Mouse (Mus musculus): Measurements from ENCODE around the gene Gon7.

Gon7 gene

GRCm38 (mm10) chr12:102757689-102758402, at the start of gene Gon7, which contains the start of the genes Gm28051 and Ubr7:
Gene Gon7, minus strand, starts transcription at chr12:102757803.
Gene Gm28051, minus strand, starts transcription at chr12:102757765.
Gene Ubr7, plus strand, starts transcription at chr12:102757967.
- peak; percentile 97 for DNase-seq (ENCODE audit: low spot score)

GRCm38 (mm10) chr12:102799528-102799927, 41.9 kb upstream of the Gon7 start:
- no peak for DNase-seq (ENCODE audit: low spot score)

- DNase-seq (ENCODE audit: low spot score), result no peak
Measured at GRCm38 (mm10) chr12:102787927-102788326, 30.3 kb upstream of the Gon7 start.

- DNase-seq (ENCODE audit: low spot score), result no peak
Measured at GRCm38 (mm10) chr12:102785593-102785985, 28.0 kb upstream of the Gon7 start.

GRCm38 (mm10) chr12:102784899-102785592, 27.4 kb upstream of the Gon7 start:
- no peak for DNase-seq (ENCODE audit: low spot score)

- no peak for DNase-seq (ENCODE audit: low spot score)
Measured at GRCm38 (mm10) chr12:102782841-102783240, 25.2 kb upstream of the Gon7 start.

GRCm38 (mm10) chr12:102779452-102779851, 21.8 kb upstream of the Gon7 start:
- no peak for DNase-seq (ENCODE audit: low spot score)

GRCm38 (mm10) chr12:102778151-102778550, 20.5 kb upstream of the Gon7 start:
- DNase-seq (ENCODE audit: low spot score), result no peak

- DNase-seq (ENCODE audit: low spot score), result no peak
Measured at GRCm38 (mm10) chr12:102776035-102776434, 18.4 kb upstream of the Gon7 start.

- DNase-seq (ENCODE audit: low spot score), result no peak
Measured at GRCm38 (mm10) chr12:102772676-102773075, 15.1 kb upstream of the Gon7 start.

GRCm38 (mm10) chr12:102771601-102772000, 14.0 kb upstream of the Gon7 start:
- DNase-seq (ENCODE audit: low spot score), result no peak

GRCm38 (mm10) chr12:102769000-102769399, 11.4 kb upstream of the Gon7 start:
- DNase-seq (ENCODE audit: low spot score), result no peak

GRCm38 (mm10) chr12:102763696-102764095, 6.1 kb upstream of the Gon7 start:
- no peak for DNase-seq (ENCODE audit: low spot score)

GRCm38 (mm10) chr12:102761668-102762067, 4.1 kb upstream of the Gon7 start:
- no peak for DNase-seq (ENCODE audit: low spot score)

- DNase-seq (ENCODE audit: low spot score), result no peak
Measured at GRCm38 (mm10) chr12:102758936-102759335, 1.3 kb upstream of the Gon7 start.

GRCm38 (mm10) chr12:102758403-102758756, 777 bp upstream of the Gon7 start, which contains the start of gene Gm20604:
Gene Gm20604, minus strand, starts transcription at chr12:102758672.
- DNase-seq (ENCODE audit: low spot score), result peak; percentile 24

- peak; percentile 32 for DNase-seq (ENCODE audit: low spot score)
Measured at GRCm38 (mm10) chr12:102757055-102757688, 431 bp downstream of the Gon7 start.

- peak; percentile 65 for DNase-seq (ENCODE audit: low spot score)
Measured at GRCm38 (mm10) chr12:102756304-102756703, 1.3 kb downstream of the Gon7 start.

- DNase-seq (ENCODE audit: low spot score), result no peak
Measured at GRCm38 (mm10) chr12:102748256-102748655, 9.3 kb downstream of the Gon7 start.

- DNase-seq (ENCODE audit: low spot score), result no peak
Measured at GRCm38 (mm10) chr12:102744839-102745238, 12.8 kb downstream of the Gon7 start.

- DNase-seq (ENCODE audit: low spot score), result peak; percentile 85
Measured at GRCm38 (mm10) chr12:102743589-102744574, 13.7 kb downstream of the Gon7 start, which contains the start of the genes Moap1 and Tmem251. Gene Moap1, minus strand, starts transcription at chr12:102743661. Gene Tmem251, plus strand, starts transcription at chr12:102743762.

All from c-Kit-positive CD71-positive TER-119-positive erythroid progenitor cells, embryonic 14.5 days (primary cell).